Mouse (Mus musculus) bone marrow, adult 2 months (tissue): ENCODE results near the gene Trnp1.

Source experiments
- CTCF ChIP-seq: fragments of 200-500 bp; IDR thresholded peaks from 2 replicates; pipeline ENCODE4 v1.5.1; 2011; ENCODE audit warnings: low read length, control low read depth; ENCODE audit not compliant: control insufficient read depth, insufficient read depth
- POLR2A ChIP-seq: fragments of 200-500 bp; IDR thresholded peaks from 2 replicates; pipeline ENCODE4 v1.6.1; 2011; ENCODE audit warnings: low read depth, mild to moderate bottlenecking, control low read depth, low read length, borderline replicate concordance; ENCODE audit not compliant: control insufficient read depth

DNA sequence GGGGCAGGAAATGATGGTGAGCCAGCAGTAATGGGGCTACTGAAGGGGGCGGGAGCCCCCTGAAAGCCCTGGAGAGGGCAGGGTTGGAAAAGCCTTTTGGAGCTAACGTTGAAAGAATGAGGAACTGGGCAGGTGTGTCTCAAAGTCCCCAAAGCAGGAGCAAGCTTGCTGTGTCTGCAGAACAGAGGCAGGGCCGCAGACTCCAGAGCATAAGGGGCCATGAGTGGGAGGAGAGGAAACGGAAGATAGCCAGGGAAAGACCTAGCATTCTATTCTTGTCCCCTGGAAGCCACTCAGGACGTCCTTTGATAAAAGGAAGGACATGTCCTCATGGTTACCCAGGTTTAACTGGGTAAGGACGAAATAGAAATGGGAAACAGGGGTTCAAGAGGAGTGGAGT is 35.2 kb downstream of the Trnp1 start:
- TF ChIP-seq CTCF (no peak), POLR2A (no peak)
